Mouse (Mus musculus): ENCODE measurements around the gene Hmgb1. TPM values are rescaled to one million over a fixed set of nuclear protein-coding genes. Genes with fewer than 3 reads are reported as not detected.

Gene Hmgb1
- 1,454 and 1,508 TPM in 2 replicates for polyA plus RNA-seq (2016; fragmentation: Nextera tagmentation; extraction: Ambion mirVana)

GRCm38 (mm10) chr5:149184104-149184843 lies at the start of gene Hmgb1, which contains the start of gene Uspl1:
TSS of gene Hmgb1 (minus strand) at chr5:149184489.
TSS of gene Uspl1 (plus strand) at chr5:149184350.
- H3K36me3 ChIP-seq = peaks cover 7% of the 10 kb centered on the region
- ATAC-seq (ENCODE audit: low FRiP score, low read depth) = peak; percentile 97
- H3K4me2 ChIP-seq (replicated peaks) = peak within 1 kb of the TSS; percentile 81
- peak within 1 kb of the TSS; percentile 94 for H3K27ac ChIP-seq (replicated peaks)
- H3K9ac ChIP-seq (replicated peaks) = peak within 1 kb of the TSS; percentile 84
- under 1% methylated on average over 54 of the region's 59 CpGs for WGBS
- peaks cover 23% of the 10 kb centered on the region for H3K4me1 ChIP-seq
- H3K27me3 ChIP-seq = no peaks in the 10 kb centered on the region
- peak within 1 kb of the TSS; percentile 80 for H3K4me3 ChIP-seq
- H3K9me3 ChIP-seq = no peaks in the 10 kb centered on the region

- Histone ChIP-seq H3K4me3 (peak overlapping the region; percentile 50), H3K27ac (replicated peaks) (peak overlapping the region; percentile 81), H3K4me2 (replicated peaks) (peak overlapping the region; percentile 50), H3K27me3 (peaks cover 4% of the 10 kb centered on the region), H3K9ac (replicated peaks) (peak overlapping the region; percentile 50), H3K4me1 (peaks cover 5% of the 10 kb centered on the region; the same call in 1 of the 2 replicates), H3K9me3 (no peaks in the 10 kb centered on the region), H3K36me3 (no peaks in the 10 kb centered on the region)
- WGBS = 74% methylated on average over 18 of the region's 18 CpGs
- peak; percentile 8; the same call in 1 of the 2 replicates for ATAC-seq (ENCODE audit: low FRiP score, low read depth)
Measured at GRCm38 (mm10) chr5:149229619-149230339, 45.5 kb upstream of the Hmgb1 start.

- Histone ChIP-seq H3K27me3 (peaks cover 4% of the 10 kb centered on the region), H3K4me1 (peaks cover 13% of the 10 kb centered on the region), H3K9me3 (no peaks in the 10 kb centered on the region), H3K27ac (replicated peaks) (peak overlapping the region; percentile 81), H3K36me3 (no peaks in the 10 kb centered on the region), H3K9ac (replicated peaks) (peak overlapping the region; percentile 50), H3K4me3 (peak overlapping the region; percentile 50), H3K4me2 (replicated peaks) (peak overlapping the region; percentile 50)
- peak; percentile 98 for ATAC-seq (ENCODE audit: low FRiP score, low read depth)
- WGBS = 3% methylated on average over 55 of the region's 55 CpGs
Measured at GRCm38 (mm10) chr5:149228700-149229618, 44.7 kb upstream of the Hmgb1 start.

- ATAC-seq (ENCODE audit: low FRiP score, low read depth) = no peak
- Histone ChIP-seq H3K9me3 (peaks cover 5% of the 10 kb centered on the region; the same call in 1 of the 2 replicates), H3K4me3 (no peak overlapping the region), H3K4me1 (peaks cover 14% of the 10 kb centered on the region), H3K9ac (replicated peaks) (no peak overlapping the region), H3K27ac (replicated peaks) (peak overlapping the region; percentile 49), H3K4me2 (replicated peaks) (peak overlapping the region; percentile 24; the same call in 1 of the 2 replicates), H3K27me3 (peaks cover 4% of the 10 kb centered on the region), H3K36me3 (no peaks in the 10 kb centered on the region)
- 11% methylated on average over 7 of the region's 7 CpGs for WGBS
Measured at GRCm38 (mm10) chr5:149224666-149225065, 40.4 kb upstream of the Hmgb1 start.

GRCm38 (mm10) chr5:149221355-149221754 lies 37.1 kb upstream of the Hmgb1 start:
- H3K4me3 ChIP-seq = no peak overlapping the region
- no peak overlapping the region for H3K4me2 ChIP-seq (replicated peaks)
- H3K9ac ChIP-seq (replicated peaks) = no peak overlapping the region
- H3K27ac ChIP-seq (replicated peaks) = no peak overlapping the region
- 90% methylated on average over 4 of the region's 4 CpGs for WGBS
- no peak for ATAC-seq (ENCODE audit: low FRiP score, low read depth)
- peaks cover 5% of the 10 kb centered on the region; the same call in 1 of the 2 replicates for H3K9me3 ChIP-seq
- H3K4me1 ChIP-seq = peaks cover 14% of the 10 kb centered on the region
- H3K36me3 ChIP-seq = peaks cover 11% of the 10 kb centered on the region
- H3K27me3 ChIP-seq = peaks cover 4% of the 10 kb centered on the region; the same call in 1 of the 2 replicates

GRCm38 (mm10) chr5:149219493-149219892 lies 35.2 kb upstream of the Hmgb1 start:
- peaks cover 30% of the 10 kb centered on the region for H3K36me3 ChIP-seq
- H3K4me2 ChIP-seq (replicated peaks) = no peak overlapping the region
- no peaks in the 10 kb centered on the region for H3K27me3 ChIP-seq
- no peak overlapping the region for H3K27ac ChIP-seq (replicated peaks)
- no peak overlapping the region for H3K9ac ChIP-seq (replicated peaks)
- peaks cover 6% of the 10 kb centered on the region for H3K4me1 ChIP-seq
- peaks cover 5% of the 10 kb centered on the region; the same call in 1 of the 2 replicates for H3K9me3 ChIP-seq
- H3K4me3 ChIP-seq = no peak overlapping the region
- no peak for ATAC-seq (ENCODE audit: low FRiP score, low read depth)
- WGBS = 82% methylated on average over 3 of the region's 3 CpGs

- no peaks in the 10 kb centered on the region; the same call in 1 of the 2 replicates for H3K4me1 ChIP-seq
- H3K36me3 ChIP-seq = peaks cover 47% of the 10 kb centered on the region
- H3K27me3 ChIP-seq = no peaks in the 10 kb centered on the region
- H3K4me2 ChIP-seq (replicated peaks) = no peak overlapping the region
- 83% methylated on average over 6 of the region's 6 CpGs for WGBS
- 0 out of 2 replicates have a peak, but pooled peaks have one; percentile 34 for ATAC-seq (ENCODE audit: low FRiP score, low read depth)
- H3K27ac ChIP-seq (replicated peaks) = no peak overlapping the region
- H3K9me3 ChIP-seq = peaks cover 5% of the 10 kb centered on the region; the same call in 1 of the 2 replicates
- no peak overlapping the region for H3K9ac ChIP-seq (replicated peaks)
- no peak overlapping the region for H3K4me3 ChIP-seq
Measured at GRCm38 (mm10) chr5:149217524-149218357, 33.5 kb upstream of the Hmgb1 start.

- H3K4me2 ChIP-seq (replicated peaks) = no peak overlapping the region
- no peak for ATAC-seq (ENCODE audit: low FRiP score, low read depth)
- peaks cover 62% of the 10 kb centered on the region for H3K36me3 ChIP-seq
- 100% methylated on average over 7 of the region's 7 CpGs for WGBS
- no peaks in the 10 kb centered on the region for H3K9me3 ChIP-seq
- no peak overlapping the region for H3K4me3 ChIP-seq
- H3K27me3 ChIP-seq = no peaks in the 10 kb centered on the region
- H3K9ac ChIP-seq (replicated peaks) = no peak overlapping the region
- H3K4me1 ChIP-seq = peaks cover 1% of the 10 kb centered on the region; the same call in 1 of the 2 replicates
- H3K27ac ChIP-seq (replicated peaks) = no peak overlapping the region
Measured at GRCm38 (mm10) chr5:149215540-149215939, 31.3 kb upstream of the Hmgb1 start.

GRCm38 (mm10) chr5:149212806-149213205 lies 28.5 kb upstream of the Hmgb1 start:
- Histone ChIP-seq H3K27ac (replicated peaks) (no peak overlapping the region), H3K4me2 (replicated peaks) (no peak overlapping the region), H3K4me3 (no peak overlapping the region), H3K36me3 (peaks cover 69% of the 10 kb centered on the region), H3K9me3 (no peaks in the 10 kb centered on the region), H3K4me1 (peaks cover 18% of the 10 kb centered on the region), H3K9ac (replicated peaks) (no peak overlapping the region), H3K27me3 (no peaks in the 10 kb centered on the region)
- 89% methylated on average over 4 of the region's 4 CpGs for WGBS
- ATAC-seq (ENCODE audit: low FRiP score, low read depth) = no peak

- no peak for ATAC-seq (ENCODE audit: low FRiP score, low read depth)
- H3K4me3 ChIP-seq = no peak overlapping the region
- H3K27me3 ChIP-seq = no peaks in the 10 kb centered on the region
- WGBS = 71% methylated on average over 4 of the region's 4 CpGs
- no peak overlapping the region for H3K27ac ChIP-seq (replicated peaks)
- H3K36me3 ChIP-seq = peaks cover 55% of the 10 kb centered on the region
- no peak overlapping the region for H3K9ac ChIP-seq (replicated peaks)
- no peaks in the 10 kb centered on the region for H3K9me3 ChIP-seq
- H3K4me1 ChIP-seq = peaks cover 24% of the 10 kb centered on the region
- H3K4me2 ChIP-seq (replicated peaks) = no peak overlapping the region
Measured at GRCm38 (mm10) chr5:149211041-149211440, 26.8 kb upstream of the Hmgb1 start.

Measured in midbrain, embryonic 12.5 days (tissue).